Mouse (Mus musculus) embryo, embryonic 9.5 days (tissue): ENCODE measurements around the gene Ogfod2.

Experiments
- DNase-seq: peaks from one replicate; pipeline ENCODE4 v3.0.0-alpha.2; 2017; ENCODE audit errors: extremely low spot score

Ogfod2 gene

GRCm38 (mm10) chr5:124095077-124095581 is 17.0 kb upstream of the Ogfod2 start:
- DNase-seq: peak; percentile 19

GRCm38 (mm10) chr5:124095596-124096232 is 16.4 kb upstream of the Ogfod2 start, which contains the start of gene Abcb9:
Gene Abcb9, minus strand, starts transcription at chr5:124095798.
- peak; percentile 98 for DNase-seq

- DNase-seq: no peak
Measured at GRCm38 (mm10) chr5:124098923-124099322, 13.2 kb upstream of the Ogfod2 start.

GRCm38 (mm10) chr5:124100128-124101044 is 11.7 kb upstream of the Ogfod2 start:
- no peak for DNase-seq

GRCm38 (mm10) chr5:124102326-124102725 is 9.8 kb upstream of the Ogfod2 start:
- DNase-seq: no peak

- DNase-seq: no peak
Measured at GRCm38 (mm10) chr5:124103020-124103419, 9.1 kb upstream of the Ogfod2 start.

GRCm38 (mm10) chr5:124103552-124103951 is 8.5 kb upstream of the Ogfod2 start:
- DNase-seq: no peak

- DNase-seq: peak; percentile 39
Measured at GRCm38 (mm10) chr5:124111077-124111741, 888 bp upstream of the Ogfod2 start.

GRCm38 (mm10) chr5:124112531-124112930 is 434 bp downstream of the Ogfod2 start:
- DNase-seq: no peak

GRCm38 (mm10) chr5:124113030-124113429 is 933 bp downstream of the Ogfod2 start:
- peak; percentile 39 for DNase-seq

GRCm38 (mm10) chr5:124114276-124115025 is 2.4 kb downstream of the Ogfod2 start:
- DNase-seq: no peak

- no peak for DNase-seq
Measured at GRCm38 (mm10) chr5:124115531-124115930, 3.4 kb downstream of the Ogfod2 start.

- peak; percentile 87 for DNase-seq
Measured at GRCm38 (mm10) chr5:124115990-124116845, 4.1 kb downstream of the Ogfod2 start, which contains the start of gene Arl6ip4. Gene Arl6ip4, plus strand, starts transcription at chr5:124116089.

- DNase-seq: no peak
Measured at GRCm38 (mm10) chr5:124119204-124119603, 7.1 kb downstream of the Ogfod2 start.

GRCm38 (mm10) chr5:124122357-124122756 is 10.3 kb downstream of the Ogfod2 start:
- DNase-seq: no peak

GRCm38 (mm10) chr5:124125093-124125492 is 13.0 kb downstream of the Ogfod2 start:
- DNase-seq: no peak

- no peak for DNase-seq
Measured at GRCm38 (mm10) chr5:124134261-124134660, 22.2 kb downstream of the Ogfod2 start.

GRCm38 (mm10) chr5:124138066-124138465 is 26.0 kb downstream of the Ogfod2 start:
- DNase-seq: no peak

- DNase-seq: no peak
Measured at GRCm38 (mm10) chr5:124149028-124149427, 36.9 kb downstream of the Ogfod2 start.

GRCm38 (mm10) chr5:124150895-124151294 is 38.8 kb downstream of the Ogfod2 start:
- DNase-seq: no peak
